ENCODE assay signal across 20 mouse cellular contexts in genomic region chr11:15839271-15839670, GRCm38 (mm10).
DNase-seq lines count a peak whose midpoint lies in the region; ATAC-seq and TF ChIP-seq lines count a peak whose summit lies in the region.
"Had no signal": no experiment of that assay in that cellular context is flagged by ENCODE, and none has a peak within 500 bp of the region (broad histone marks: within the 10 kb centered on the region; RNA-seq: fewer than 3 reads in every experiment).

No protein-coding gene starts in this region.

- no peak for TF ChIP-seq CTCF in liver, embryonic 14.5 days (IDR thresholded peaks at IDR 0.05; ENCODE audit: low read depth)
- TF ChIP-seq CTCF in liver, postnatal 0 days (IDR thresholded peaks at IDR 0.05; ENCODE audit: low read depth) = no peak

- H3K4me2 ChIP-seq in liver, embryonic 12.5 days = peak overlapping the region; percentile 44
- no peak overlapping the region for H3K4me2 ChIP-seq in liver, embryonic 11.5 days
- H3K4me2 ChIP-seq in liver, embryonic 14.5 days (ENCODE audit: low read depth) = peak overlapping the region; percentile 48
- no peak overlapping the region for H3K4me2 ChIP-seq in liver, postnatal 0 days (ENCODE audit: low read depth, low read length)
- peak overlapping the region; percentile 31 for H3K4me2 ChIP-seq in liver, embryonic 16.5 days (ENCODE audit: low read depth, low read length)
- H3K4me2 ChIP-seq: embryonic facial prominence, embryonic 13.5 days; embryonic facial prominence, embryonic 15.5 days; forebrain, embryonic 12.5 days had no signal

- H3K27me3 ChIP-seq in liver, embryonic 12.5 days (replicated peaks) = no peaks in the 10 kb centered on the region
- H3K27me3 ChIP-seq in liver, embryonic 11.5 days (replicated peaks; ENCODE audit: control insufficient read depth, insufficient read depth, low read length) = no peaks in the 10 kb centered on the region
- no peaks in the 10 kb centered on the region for H3K27me3 ChIP-seq in liver, embryonic 14.5 days (ENCODE audit: control insufficient read depth, insufficient read depth, low read length)
- H3K27me3 ChIP-seq in liver, postnatal 0 days (ENCODE audit: insufficient read depth, low read length) = no peaks in the 10 kb centered on the region
- no peaks in the 10 kb centered on the region for H3K27me3 ChIP-seq in liver, embryonic 16.5 days (ENCODE audit: control insufficient read depth, insufficient read depth, low read depth, low read length)
- H3K27me3 ChIP-seq: embryonic facial prominence, embryonic 13.5 days; embryonic facial prominence, embryonic 15.5 days; forebrain, embryonic 12.5 days had no signal

- peak; percentile 62 for ATAC-seq in liver, embryonic 12.5 days
- no peak for ATAC-seq in liver, embryonic 11.5 days (replicated peaks; ENCODE audit: low FRiP score)
- ATAC-seq in liver, embryonic 14.5 days (ENCODE audit: insufficient read depth) = peak; percentile 60
- no peak for ATAC-seq in liver, postnatal 0 days
- peak; percentile 44 for ATAC-seq in liver, embryonic 16.5 days (ENCODE audit: low read depth)
- ATAC-seq: forebrain, embryonic 14.5 days; forebrain, embryonic 16.5 days had no signal

- DNase-seq in liver, embryonic 11.5 days (ENCODE audit: low spot score) = no peak
- DNase-seq in liver, embryonic 14.5 days (ENCODE audit: low read depth in 3 of 3, low spot score in 3 of 3) = no peak
- DNase-seq in liver, postnatal 0 days = no peak
- DNase-seq in adipocyte (ENCODE audit: low spot score) = no peak
- DNase-seq: adrenal gland, adult 8-10 months; adrenal gland, postnatal 14 days; adrenal gland, postnatal 36 days; cerebellum, adult 11-12 months; cerebellum, adult 2 months; cerebellum, adult 9-10 months; cerebellum, postnatal 10 days; cerebellum, postnatal 25 days had no signal

- H3K9ac ChIP-seq in liver, embryonic 12.5 days = no peak overlapping the region
- no peak overlapping the region for H3K9ac ChIP-seq in liver, embryonic 11.5 days (ENCODE audit: low read depth, low read length)
- no peak overlapping the region for H3K9ac ChIP-seq in liver, embryonic 14.5 days (replicated peaks)
- no peak overlapping the region for H3K9ac ChIP-seq in liver, postnatal 0 days (replicated peaks)
- no peak overlapping the region for H3K9ac ChIP-seq in liver, embryonic 16.5 days (ENCODE audit: low read depth, low read length)
- H3K9ac ChIP-seq: embryonic facial prominence, embryonic 13.5 days; embryonic facial prominence, embryonic 15.5 days; forebrain, embryonic 12.5 days had no signal

- peak overlapping the region; percentile 41; the same call in 1 of the 2 replicates for H3K27ac ChIP-seq in liver, embryonic 12.5 days
- H3K27ac ChIP-seq in liver, embryonic 11.5 days (ENCODE audit: low read depth, low read length) = no peak overlapping the region
- peak overlapping the region; percentile 46; the same call in 1 of the 2 replicates for H3K27ac ChIP-seq in liver, embryonic 14.5 days
- H3K27ac ChIP-seq in liver, postnatal 0 days (ENCODE audit: low read depth) = no peak overlapping the region
- peak overlapping the region; percentile 59 for H3K27ac ChIP-seq in liver, embryonic 16.5 days (ENCODE audit: low read length)
- H3K27ac ChIP-seq: embryonic facial prominence, embryonic 13.5 days; embryonic facial prominence, embryonic 15.5 days; forebrain, embryonic 10.5 days; forebrain, embryonic 12.5 days had no signal

- no peaks in the 10 kb centered on the region for H3K9me3 ChIP-seq in liver, embryonic 12.5 days (replicated peaks)
- no peaks in the 10 kb centered on the region for H3K9me3 ChIP-seq in liver, embryonic 11.5 days (ENCODE audit: control insufficient read depth, low read length)
- H3K9me3 ChIP-seq in liver, embryonic 14.5 days (ENCODE audit: control insufficient read depth, low read length) = no peaks in the 10 kb centered on the region
- no peaks in the 10 kb centered on the region for H3K9me3 ChIP-seq in liver, postnatal 0 days (ENCODE audit: low read length)
- H3K9me3 ChIP-seq in liver, embryonic 16.5 days (replicated peaks; ENCODE audit: control insufficient read depth, low read length) = no peaks in the 10 kb centered on the region
- H3K9me3 ChIP-seq: embryonic facial prominence, embryonic 13.5 days; embryonic facial prominence, embryonic 15.5 days; forebrain, embryonic 10.5 days; forebrain, embryonic 12.5 days had no signal

- H3K4me3 ChIP-seq in liver, embryonic 12.5 days = no peak overlapping the region
- H3K4me3 ChIP-seq in liver, embryonic 11.5 days (ENCODE audit: low read depth, low read length) = no peak overlapping the region
- 0 out of 4 replicates have a peak overlapping the region, but pooled peaks of 1 of the 2 experiments have one; percentile 17 for H3K4me3 ChIP-seq in liver, embryonic 14.5 days (ENCODE audit: insufficient read depth in 1 of 2, low read depth in 2 of 2, low read length in 2 of 2)
- H3K4me3 ChIP-seq in liver, postnatal 0 days (ENCODE audit: low read depth, low read length) = no peak overlapping the region
- H3K4me3 ChIP-seq in liver, embryonic 16.5 days (ENCODE audit: low read depth, low read length) = 0 out of 2 replicates have a peak overlapping the region, but pooled peaks have one; percentile 11
- H3K4me3 ChIP-seq: embryonic facial prominence, embryonic 13.5 days; embryonic facial prominence, embryonic 15.5 days; forebrain, embryonic 10.5 days; forebrain, embryonic 12.5 days had no signal

- H3K36me3 ChIP-seq in liver, embryonic 12.5 days = no peaks in the 10 kb centered on the region
- no peaks in the 10 kb centered on the region for H3K36me3 ChIP-seq in liver, embryonic 11.5 days (ENCODE audit: control insufficient read depth, insufficient read depth, low read length)
- H3K36me3 ChIP-seq in liver, embryonic 14.5 days (replicated peaks; ENCODE audit: control insufficient read depth, insufficient read depth, low read depth) = no peaks in the 10 kb centered on the region
- H3K36me3 ChIP-seq in liver, postnatal 0 days (replicated peaks; ENCODE audit: insufficient read depth, low read length) = no peaks in the 10 kb centered on the region
- no peaks in the 10 kb centered on the region for H3K36me3 ChIP-seq in liver, embryonic 16.5 days (ENCODE audit: control insufficient read depth, insufficient read depth)
- H3K36me3 ChIP-seq: embryonic facial prominence, embryonic 13.5 days; embryonic facial prominence, embryonic 15.5 days; forebrain, embryonic 10.5 days; forebrain, embryonic 12.5 days had no signal

- TF ChIP-seq EP300 in liver, embryonic 14.5 days (IDR thresholded peaks at IDR 0.05; ENCODE audit: low read depth) = no peak
- no peak for TF ChIP-seq EP300 in liver, postnatal 0 days (IDR thresholded peaks at IDR 0.05; ENCODE audit: low read depth)

- 0 out of 2 replicates have a peak, but pooled peaks cover 3% of the 10 kb centered on the region for H3K4me1 ChIP-seq in liver, embryonic 12.5 days
- H3K4me1 ChIP-seq in liver, embryonic 11.5 days (replicated peaks; ENCODE audit: control insufficient read depth, insufficient read depth, low read length) = no peaks in the 10 kb centered on the region
- H3K4me1 ChIP-seq in liver, embryonic 14.5 days (replicated peaks; ENCODE audit: control insufficient read depth in 2 of 2, insufficient read depth in 2 of 2, low read length in 1 of 2) = peaks cover 0 to 5% of the 10 kb centered on the region in 2 experiments; a peak in 3 of 4 replicates
- H3K4me1 ChIP-seq in liver, postnatal 0 days (ENCODE audit: insufficient read depth) = no peaks in the 10 kb centered on the region
- no peaks in the 10 kb centered on the region; the same call in 1 of the 2 replicates for H3K4me1 ChIP-seq in liver, embryonic 16.5 days (ENCODE audit: control insufficient read depth, low read depth, low read length)
- H3K4me1 ChIP-seq: embryonic facial prominence, embryonic 13.5 days; embryonic facial prominence, embryonic 15.5 days; forebrain, embryonic 10.5 days; forebrain, embryonic 12.5 days had no signal

Comparison
In these comparisons a context has a peak if more than half of its experiments do, and no peak if none do; other contexts are left out.
1. ATAC-seq: peak in liver, embryonic 12.5 days (single experiment), liver, embryonic 14.5 days (single experiment) and liver, embryonic 16.5 days (single experiment); none in liver, embryonic 11.5 days (single experiment) and liver, postnatal 0 days (single experiment).
2. H3K27ac ChIP-seq: peak in liver, embryonic 12.5 days (single experiment), liver, embryonic 14.5 days (single experiment) and liver, embryonic 16.5 days (single experiment); none in liver, embryonic 11.5 days (single experiment) and liver, postnatal 0 days (single experiment).
3. H3K4me2 ChIP-seq: peak in liver, embryonic 12.5 days (single experiment), liver, embryonic 14.5 days (single experiment) and liver, embryonic 16.5 days (single experiment); none in liver, embryonic 11.5 days (single experiment) and liver, postnatal 0 days (single experiment).